Mouse (Mus musculus): Measurements from ENCODE around the gene Tpd52l1. TPM values are rescaled to one million over a fixed set of nuclear protein-coding genes. Genes with fewer than 3 reads are reported as not detected.

Tpd52l1 gene
- total RNA-seq, 1 experiment from 2014 or later, result not detected

DNA sequence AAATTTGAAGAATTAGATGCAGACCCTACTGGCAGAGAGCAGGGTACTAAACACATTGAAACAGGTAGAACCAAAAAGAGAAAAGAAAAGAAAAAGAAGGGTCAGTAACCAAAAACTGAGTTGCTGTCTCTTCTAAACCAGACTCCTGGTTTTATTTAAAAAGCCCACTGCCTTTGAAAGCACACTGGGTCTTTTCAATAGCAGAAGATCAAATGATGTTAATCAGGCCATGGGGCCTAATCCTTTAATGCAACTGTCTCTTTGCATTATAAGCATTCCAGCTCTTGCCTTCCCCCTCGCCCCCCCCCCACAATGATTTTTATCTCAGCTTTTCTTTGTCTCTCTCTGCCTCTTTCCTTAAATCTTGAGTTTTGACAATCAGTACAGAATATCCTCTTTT is 149.3 kb downstream of the Tpd52l1 start:
- no peak for ATAC-seq (replicated peaks in 1 of 2; ENCODE audit: insufficient read depth in 1 of 2, low FRiP score in 2 of 2, low TSS enrichment in 1 of 2, low read depth in 1 of 2, poor library complexity in 2 of 2, severe bottlenecking in 2 of 2)

DNA sequence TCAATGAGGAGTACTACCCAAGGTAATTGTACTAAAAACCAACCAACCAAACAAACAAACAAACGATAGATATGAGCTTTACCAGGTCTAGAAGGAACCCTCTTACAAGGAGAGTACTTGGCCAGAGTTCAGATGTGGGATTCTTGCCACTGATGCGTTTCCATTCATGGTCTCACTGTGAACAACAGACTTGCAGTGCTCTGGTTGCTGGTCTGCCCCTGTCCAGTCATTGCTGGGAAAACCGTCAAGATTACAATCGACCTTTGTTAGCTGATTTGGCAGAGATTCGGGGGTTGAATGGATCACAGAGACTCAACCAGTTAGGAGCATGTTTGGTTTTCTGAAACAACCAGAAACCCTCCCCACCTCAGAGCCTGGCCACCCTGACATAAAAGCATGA is 150.1 kb downstream of the Tpd52l1 start:
- no peak for ATAC-seq (replicated peaks in 1 of 2; ENCODE audit: insufficient read depth in 1 of 2, low FRiP score in 2 of 2, low TSS enrichment in 1 of 2, low read depth in 1 of 2, poor library complexity in 2 of 2, severe bottlenecking in 2 of 2)

DNA sequence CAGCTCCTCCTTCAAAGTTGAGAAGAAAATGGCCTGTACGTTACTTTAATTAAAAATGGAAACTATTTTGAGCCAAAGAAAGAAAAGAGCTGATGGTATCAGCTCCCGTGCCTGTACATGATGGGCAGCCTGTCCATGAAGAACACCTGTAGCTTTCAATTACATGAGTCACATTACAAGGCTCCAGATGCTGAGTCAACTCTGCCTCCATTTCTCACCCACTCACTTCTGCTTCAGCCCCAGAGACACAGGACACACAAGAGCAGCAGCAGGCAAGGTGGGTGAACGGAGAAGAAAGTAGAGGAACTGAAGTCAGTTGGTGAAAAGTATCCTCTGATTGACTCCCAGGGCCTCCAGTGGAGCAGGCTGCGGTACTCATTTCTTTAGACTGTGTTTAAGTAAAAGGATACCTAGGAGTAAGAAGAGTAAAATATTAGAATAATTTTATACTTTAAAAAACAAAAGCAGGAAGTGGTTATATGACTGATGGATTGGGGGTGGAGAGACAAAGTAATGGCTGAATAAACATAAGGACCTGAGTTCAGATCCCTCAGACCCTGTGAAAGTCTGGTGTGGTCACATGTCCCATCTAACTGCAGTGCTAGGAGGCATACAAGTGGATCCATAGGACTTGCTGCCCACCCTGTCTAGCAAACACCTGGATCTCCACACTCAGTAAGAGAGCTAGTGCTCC is 156.9 kb downstream of the Tpd52l1 start:
- ATAC-seq (replicated peaks in 1 of 2; ENCODE audit: insufficient read depth in 1 of 2, low FRiP score in 2 of 2, low TSS enrichment in 1 of 2, low read depth in 1 of 2, poor library complexity in 2 of 2, severe bottlenecking in 2 of 2), result no peak

DNA sequence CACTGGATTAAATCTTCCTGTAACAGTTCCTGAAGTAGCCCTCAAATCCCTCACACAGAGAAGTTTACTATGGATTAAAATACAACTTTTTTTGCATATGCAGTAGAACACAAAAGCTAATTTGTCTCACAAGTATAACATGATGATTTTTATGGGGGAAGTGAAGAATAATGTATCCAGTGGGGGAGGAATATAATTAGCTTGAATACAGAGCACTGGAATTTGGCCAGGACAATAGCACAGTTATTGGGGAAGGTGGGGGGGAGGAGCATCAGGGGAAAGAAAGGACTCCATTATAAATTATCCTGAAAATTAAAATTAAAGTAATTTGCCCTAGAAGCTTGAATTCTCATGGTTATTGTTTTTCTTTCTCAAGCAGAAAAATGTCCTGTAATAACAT is 158.0 kb downstream of the Tpd52l1 start:
- ATAC-seq (replicated peaks in 1 of 2; ENCODE audit: insufficient read depth in 1 of 2, low FRiP score in 2 of 2, low TSS enrichment in 1 of 2, low read depth in 1 of 2, poor library complexity in 2 of 2, severe bottlenecking in 2 of 2), result no peak

Other genes starting within 250 kb of the Tpd52l1 start
- 65.8 and 105 TPM in 2 replicates for gene Hddc2, start 132.6 kb downstream of the Tpd52l1 start, total RNA-seq (2017)
- gene Rnf217, start 163.2 kb upstream of the Tpd52l1 start, total RNA-seq (2017), result 3.9 and 4.0 TPM in 2 replicates